Mouse (Mus musculus): Measurements from ENCODE around the gene Apol9b. TPM values are rescaled to one million over a fixed set of nuclear protein-coding genes. Genes with fewer than 3 reads are reported as not detected.
"Not testable (repeated sequence)": the region's sequence is repeated elsewhere in the genome, so short reads cannot be mapped to it uniquely, and the experiment has no call there.

The Apol9b gene
- total RNA-seq (2017): 0.39 to 2.0 TPM in 2 of 3 replicates, not detected in the other

GRCm38 (mm10) chr15:77728739-77729138 lies at the start of gene Apol9b:
Gene Apol9b, plus strand, starts transcription at chr15:77729039.
- ATAC-seq (replicated peaks; ENCODE audit: insufficient number of reproducible peaks, low FRiP score, low TSS enrichment, poor library complexity, severe bottlenecking): not testable (repeated sequence)

GRCm38 (mm10) chr15:77683944-77684343 lies 44.9 kb upstream of the Apol9b start:
- ATAC-seq (replicated peaks; ENCODE audit: insufficient number of reproducible peaks, low FRiP score, low TSS enrichment, poor library complexity, severe bottlenecking): not testable (repeated sequence)

GRCm38 (mm10) chr15:77691532-77692311 lies 37.1 kb upstream of the Apol9b start:
- not testable (repeated sequence) for ATAC-seq (replicated peaks; ENCODE audit: insufficient number of reproducible peaks, low FRiP score, low TSS enrichment, poor library complexity, severe bottlenecking)

GRCm38 (mm10) chr15:77694687-77695295 lies 34.0 kb upstream of the Apol9b start:
- ATAC-seq (replicated peaks; ENCODE audit: insufficient number of reproducible peaks, low FRiP score, low TSS enrichment, poor library complexity, severe bottlenecking): not testable (repeated sequence)

- ATAC-seq (replicated peaks; ENCODE audit: insufficient number of reproducible peaks, low FRiP score, low TSS enrichment, poor library complexity, severe bottlenecking): 0 out of 2 replicates have a peak, but pooled peaks have one; percentile 22
These were observed 30.2 kb upstream of the Apol9b start, which contains the start of gene Apol7e for GRCm38 (mm10) chr15:77698656-77699055. Gene Apol7e, plus strand, starts transcription at chr15:77698857.

GRCm38 (mm10) chr15:77705306-77705705 lies 23.5 kb upstream of the Apol9b start:
- not testable (repeated sequence) for ATAC-seq (replicated peaks; ENCODE audit: insufficient number of reproducible peaks, low FRiP score, low TSS enrichment, poor library complexity, severe bottlenecking)

GRCm38 (mm10) chr15:77708936-77709335 lies 19.9 kb upstream of the Apol9b start:
- not testable (repeated sequence) for ATAC-seq (replicated peaks; ENCODE audit: insufficient number of reproducible peaks, low FRiP score, low TSS enrichment, poor library complexity, severe bottlenecking)

- ATAC-seq (replicated peaks; ENCODE audit: insufficient number of reproducible peaks, low FRiP score, low TSS enrichment, poor library complexity, severe bottlenecking): not testable (repeated sequence)
These were observed 10.6 kb upstream of the Apol9b start for GRCm38 (mm10) chr15:77718240-77718639.

GRCm38 (mm10) chr15:77721509-77721908 lies 7.3 kb upstream of the Apol9b start:
- not testable (repeated sequence) for ATAC-seq (replicated peaks; ENCODE audit: insufficient number of reproducible peaks, low FRiP score, low TSS enrichment, poor library complexity, severe bottlenecking)

- ATAC-seq (replicated peaks; ENCODE audit: insufficient number of reproducible peaks, low FRiP score, low TSS enrichment, poor library complexity, severe bottlenecking): not testable (repeated sequence)
These were observed 4.5 kb upstream of the Apol9b start for GRCm38 (mm10) chr15:77724208-77724911.

- ATAC-seq (replicated peaks; ENCODE audit: insufficient number of reproducible peaks, low FRiP score, low TSS enrichment, poor library complexity, severe bottlenecking): not testable (repeated sequence)
These were observed 3.3 kb upstream of the Apol9b start for GRCm38 (mm10) chr15:77725393-77726020.

- ATAC-seq (replicated peaks; ENCODE audit: insufficient number of reproducible peaks, low FRiP score, low TSS enrichment, poor library complexity, severe bottlenecking): 0 out of 2 replicates have a peak, but pooled peaks have one; percentile 49
These were observed 1.7 kb upstream of the Apol9b start for GRCm38 (mm10) chr15:77727139-77727538.

- ATAC-seq (replicated peaks; ENCODE audit: insufficient number of reproducible peaks, low FRiP score, low TSS enrichment, poor library complexity, severe bottlenecking): not testable (repeated sequence)
These were observed 1.1 kb upstream of the Apol9b start for GRCm38 (mm10) chr15:77727745-77728144.

GRCm38 (mm10) chr15:77731605-77732004 lies 2.8 kb downstream of the Apol9b start:
- ATAC-seq (replicated peaks; ENCODE audit: insufficient number of reproducible peaks, low FRiP score, low TSS enrichment, poor library complexity, severe bottlenecking): no peak

- ATAC-seq (replicated peaks; ENCODE audit: insufficient number of reproducible peaks, low FRiP score, low TSS enrichment, poor library complexity, severe bottlenecking): not testable (repeated sequence)
These were observed 4.0 kb downstream of the Apol9b start for GRCm38 (mm10) chr15:77732851-77733250.

GRCm38 (mm10) chr15:77733380-77733779 lies 4.5 kb downstream of the Apol9b start:
- ATAC-seq (replicated peaks; ENCODE audit: insufficient number of reproducible peaks, low FRiP score, low TSS enrichment, poor library complexity, severe bottlenecking): peak; percentile 77

- not testable (repeated sequence) for ATAC-seq (replicated peaks; ENCODE audit: insufficient number of reproducible peaks, low FRiP score, low TSS enrichment, poor library complexity, severe bottlenecking)
These were observed 5.1 kb downstream of the Apol9b start for GRCm38 (mm10) chr15:77733903-77734302.

GRCm38 (mm10) chr15:77740511-77741297 lies 11.9 kb downstream of the Apol9b start:
- ATAC-seq (replicated peaks; ENCODE audit: insufficient number of reproducible peaks, low FRiP score, low TSS enrichment, poor library complexity, severe bottlenecking): no peak
